Mouse (Mus musculus): ENCODE measurements at regions not wholly inside any gene's neighbourhood (a gene's known extent, or its start where the extent isn't known, plus 50 kb on each side); places are given as distances from the start of the nearest gene placed in this dataset.

DNA sequence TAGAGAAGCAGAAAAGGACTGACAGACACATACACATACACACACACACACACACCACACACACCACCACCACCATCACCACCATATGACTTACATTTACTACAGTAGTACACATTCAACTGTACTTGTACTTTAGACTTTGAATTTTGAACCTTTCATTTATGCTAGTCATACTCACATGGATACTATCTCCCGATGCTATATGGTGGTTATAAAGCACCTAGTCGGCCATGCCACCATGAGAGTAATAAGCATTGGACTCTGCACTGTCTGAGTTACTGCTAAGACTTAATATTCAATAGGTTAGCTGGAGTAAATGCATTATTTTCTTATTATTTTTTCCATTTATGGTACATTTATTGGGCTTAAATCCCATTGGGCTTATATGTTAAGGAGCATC is 488.0 kb upstream of the Cdh11 start:
- H3K9ac ChIP-seq = no peak overlapping the region
- H3K9me3 ChIP-seq = no peaks in the 10 kb centered on the region
- H3K27me3 ChIP-seq = no peaks in the 10 kb centered on the region
- H3K4me1 ChIP-seq = peaks cover 12% of the 10 kb centered on the region; the same call in 1 of the 2 replicates
- ATAC-seq (ENCODE audit: borderline replicate concordance, extremely low read depth, low FRiP score, low TSS enrichment) = no peak
- no peak overlapping the region for H3K4me2 ChIP-seq
- peak overlapping the region; percentile 86 for H3K27ac ChIP-seq
- no peaks in the 10 kb centered on the region for H3K36me3 ChIP-seq
- WGBS = 91% methylated on average over 2 of the region's 2 CpGs
- H3K4me3 ChIP-seq = no peak overlapping the region

- no peak for ATAC-seq (ENCODE audit: borderline replicate concordance, extremely low read depth, low FRiP score, low TSS enrichment)
- no peak overlapping the region for H3K27ac ChIP-seq
- 33% methylated on average over 1 of the region's 1 CpGs for WGBS
- H3K36me3 ChIP-seq = no peaks in the 10 kb centered on the region
- H3K27me3 ChIP-seq = no peaks in the 10 kb centered on the region
- no peaks in the 10 kb centered on the region for H3K9me3 ChIP-seq
- H3K4me3 ChIP-seq = no peak overlapping the region
- no peak overlapping the region for H3K4me2 ChIP-seq
- H3K4me1 ChIP-seq = no peaks in the 10 kb centered on the region
- H3K9ac ChIP-seq = no peak overlapping the region
These were observed 496.4 kb upstream of the Cdh11 start for GRCm38 (mm10) chr8:103281801-103282200.

DNA sequence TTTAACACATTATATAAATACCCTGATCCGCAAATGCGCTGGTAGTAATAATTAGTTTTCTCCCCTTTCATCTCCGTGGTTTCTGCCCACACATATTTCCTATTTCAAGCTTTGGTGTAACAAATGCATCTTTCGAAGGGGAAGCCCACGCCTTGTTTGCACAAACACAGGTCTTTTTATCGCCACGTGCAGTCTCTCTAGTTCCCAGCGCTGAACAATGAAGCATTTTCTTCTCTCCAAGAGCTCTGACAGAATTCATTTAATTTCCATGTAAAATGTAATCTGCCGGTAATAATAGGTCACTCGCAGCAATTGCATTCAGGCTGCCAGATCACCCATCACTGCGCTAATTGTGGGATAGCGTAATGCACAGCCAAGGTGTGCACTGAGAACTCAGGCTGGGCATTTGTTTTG is 503.1 kb upstream of the Cdh11 start:
- H3K4me1 ChIP-seq = peaks cover 5% of the 10 kb centered on the region; the same call in 1 of the 2 replicates

DNA sequence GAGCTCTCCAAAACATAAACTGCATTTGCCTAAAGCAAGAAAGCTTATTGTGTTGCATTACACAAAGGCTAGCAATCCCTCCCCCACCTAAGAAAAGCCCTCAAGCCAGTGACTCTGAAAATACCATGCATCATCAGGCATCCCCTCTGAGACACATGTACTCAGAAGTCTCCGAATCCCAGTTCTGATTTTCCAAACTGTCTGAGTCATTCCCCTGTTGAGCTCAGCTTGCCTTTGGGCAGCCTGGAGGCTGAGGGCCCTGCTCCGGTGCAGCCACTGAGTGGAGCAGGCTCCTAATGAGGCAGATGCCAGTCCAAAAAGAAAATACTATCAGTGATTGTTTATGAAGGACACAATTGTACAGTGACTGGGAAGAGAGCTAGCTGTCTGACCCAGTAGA is 507.5 kb upstream of the Cdh11 start:
- H3K27ac ChIP-seq = no peak overlapping the region
- WGBS = 59% methylated on average over 2 of the region's 2 CpGs

More for the DNA sequence above, 503.1 kb upstream of the Cdh11 start:
- H3K36me3 ChIP-seq = no peaks in the 10 kb centered on the region
- H3K27ac ChIP-seq = no peak overlapping the region
- no peak overlapping the region for H3K4me3 ChIP-seq
- WGBS = 62% methylated on average over 12 of the region's 12 CpGs
- H3K27me3 ChIP-seq = no peaks in the 10 kb centered on the region
- no peak overlapping the region for H3K4me2 ChIP-seq
- no peak for ATAC-seq (ENCODE audit: borderline replicate concordance, extremely low read depth, low FRiP score, low TSS enrichment)
- H3K9me3 ChIP-seq = no peaks in the 10 kb centered on the region
- H3K9ac ChIP-seq = no peak overlapping the region

GRCm38 (mm10) chr8:103306476-103307183 is 521.2 kb upstream of the Cdh11 start:
- Histone ChIP-seq H3K4me2 (no peak overlapping the region), H3K27ac (no peak overlapping the region), H3K27me3 (no peaks in the 10 kb centered on the region), H3K9ac (no peak overlapping the region), H3K4me1 (no peaks in the 10 kb centered on the region), H3K36me3 (no peaks in the 10 kb centered on the region), H3K9me3 (no peaks in the 10 kb centered on the region), H3K4me3 (no peak overlapping the region)
- WGBS = 33% methylated on average over 1 of the region's 1 CpGs
- no peak for ATAC-seq (ENCODE audit: borderline replicate concordance, extremely low read depth, low FRiP score, low TSS enrichment)

More for the DNA sequence above, 507.5 kb upstream of the Cdh11 start:
- ATAC-seq (ENCODE audit: borderline replicate concordance, extremely low read depth, low FRiP score, low TSS enrichment) = no peak
- H3K4me2 ChIP-seq = no peak overlapping the region
- no peaks in the 10 kb centered on the region for H3K9me3 ChIP-seq
- H3K4me3 ChIP-seq = no peak overlapping the region
- peaks cover 5% of the 10 kb centered on the region; the same call in 1 of the 2 replicates for H3K4me1 ChIP-seq
- H3K27me3 ChIP-seq = no peaks in the 10 kb centered on the region
- no peaks in the 10 kb centered on the region for H3K36me3 ChIP-seq
- H3K9ac ChIP-seq = no peak overlapping the region

DNA sequence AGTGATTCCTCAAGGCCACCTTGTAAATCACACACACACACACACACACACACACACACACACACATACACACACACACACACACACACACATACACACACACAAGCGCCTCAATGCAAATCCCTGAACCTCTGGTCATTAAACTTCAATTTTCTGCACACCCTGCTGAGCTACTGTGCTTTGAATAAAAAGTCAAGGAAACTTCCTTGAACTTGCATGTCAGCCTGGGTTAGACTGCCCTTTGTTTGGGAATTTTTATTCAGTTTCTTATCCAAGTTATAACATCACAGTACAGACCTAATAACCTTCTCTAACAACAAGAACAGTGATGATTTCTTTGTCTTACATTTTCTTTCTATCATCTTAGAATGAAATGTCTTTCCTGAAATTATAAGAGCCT is 528.1 kb upstream of the Cdh11 start:
- 75% methylated on average over 1 of the region's 1 CpGs for WGBS
- peaks cover 12% of the 10 kb centered on the region; the same call in 1 of the 2 replicates for H3K4me1 ChIP-seq
- ATAC-seq (ENCODE audit: borderline replicate concordance, extremely low read depth, low FRiP score, low TSS enrichment) = no peak
- no peak overlapping the region for H3K27ac ChIP-seq
- no peaks in the 10 kb centered on the region for H3K36me3 ChIP-seq
- H3K4me2 ChIP-seq = no peak overlapping the region
- H3K4me3 ChIP-seq = no peak overlapping the region
- H3K27me3 ChIP-seq = no peaks in the 10 kb centered on the region
- no peaks in the 10 kb centered on the region for H3K9me3 ChIP-seq
- H3K9ac ChIP-seq = no peak overlapping the region

DNA sequence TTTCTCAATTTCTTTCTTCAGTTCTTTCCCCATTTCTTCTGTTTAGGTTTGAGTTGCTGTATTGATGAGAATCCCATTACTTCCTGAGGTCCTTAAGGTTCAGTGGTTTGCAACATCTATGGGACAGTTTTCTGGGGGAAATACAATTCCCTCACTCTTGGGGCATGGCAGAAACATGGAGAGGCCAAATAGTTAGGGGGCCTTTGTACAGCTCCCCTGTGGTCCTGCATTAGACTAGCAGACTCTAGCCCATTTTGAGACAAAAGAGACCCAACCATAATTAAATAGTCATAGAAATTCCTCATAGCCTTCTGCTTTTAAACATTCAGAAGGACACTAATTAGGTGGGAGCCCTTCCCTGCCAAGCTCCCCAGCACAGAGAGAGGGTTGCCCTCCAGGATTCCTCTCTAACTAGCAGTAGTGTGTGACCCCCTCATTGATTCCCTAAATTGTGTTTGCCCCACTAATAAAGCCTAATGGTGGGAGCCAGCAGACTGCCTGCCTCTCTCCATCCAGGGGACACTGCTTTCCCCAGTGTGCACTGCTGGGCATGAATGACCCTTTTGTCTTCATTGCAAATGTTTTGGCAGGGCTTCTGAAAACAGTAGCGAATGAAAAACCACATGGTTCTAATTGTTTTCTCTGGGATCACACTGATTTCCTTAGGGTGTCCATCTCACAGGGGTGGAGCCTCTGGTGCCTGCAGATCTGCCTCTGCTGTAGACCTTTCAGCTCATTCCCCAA is 529.0 kb upstream of the Cdh11 start:
- Histone ChIP-seq H3K4me2 (no peak overlapping the region), H3K4me1 (peaks cover 12% of the 10 kb centered on the region; the same call in 1 of the 2 replicates), H3K36me3 (no peaks in the 10 kb centered on the region), H3K9ac (no peak overlapping the region), H3K27ac (peak overlapping the region; percentile 44), H3K27me3 (no peaks in the 10 kb centered on the region), H3K4me3 (no peak overlapping the region), H3K9me3 (no peaks in the 10 kb centered on the region)
- peak; percentile 39; the same call in 1 of the 2 replicates for ATAC-seq (ENCODE audit: borderline replicate concordance, extremely low read depth, low FRiP score, low TSS enrichment)
- WGBS = 28% methylated on average over 1 of the region's 1 CpGs

DNA sequence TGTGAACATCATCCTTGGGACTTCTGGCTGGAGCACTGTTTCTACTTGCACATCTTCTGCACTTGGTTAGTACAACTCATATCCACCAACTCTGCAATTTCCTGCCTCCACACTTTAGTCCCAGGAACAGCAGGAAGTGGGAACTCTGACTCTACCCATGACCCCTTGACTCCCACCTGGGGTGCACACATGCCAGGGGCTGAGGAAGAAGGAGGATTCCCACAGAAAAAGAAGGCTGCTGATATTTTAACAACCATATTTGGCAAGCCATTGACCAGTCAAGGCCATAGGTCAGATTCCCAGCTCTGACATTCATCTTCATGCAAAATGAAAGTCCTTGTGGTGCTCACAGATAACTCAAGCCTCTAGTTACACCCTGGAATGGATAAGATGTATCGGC is 530.3 kb upstream of the Cdh11 start:
- peak overlapping the region; percentile 85 for H3K27ac ChIP-seq
- H3K4me3 ChIP-seq = no peak overlapping the region
- H3K9me3 ChIP-seq = no peaks in the 10 kb centered on the region
- WGBS = 88% methylated on average over 1 of the region's 1 CpGs
- H3K4me2 ChIP-seq = no peak overlapping the region
- no peaks in the 10 kb centered on the region for H3K36me3 ChIP-seq
- no peak for ATAC-seq (ENCODE audit: borderline replicate concordance, extremely low read depth, low FRiP score, low TSS enrichment)
- peaks cover 12% of the 10 kb centered on the region; the same call in 1 of the 2 replicates for H3K4me1 ChIP-seq
- H3K27me3 ChIP-seq = no peaks in the 10 kb centered on the region
- H3K9ac ChIP-seq = no peak overlapping the region

GRCm38 (mm10) chr8:103316691-103317091 is 531.2 kb upstream of the Cdh11 start:
- H3K27me3 ChIP-seq = no peaks in the 10 kb centered on the region
- 49% methylated on average over 5 of the region's 5 CpGs for WGBS
- peak overlapping the region; percentile 85 for H3K27ac ChIP-seq
- H3K4me1 ChIP-seq = peaks cover 12% of the 10 kb centered on the region; the same call in 1 of the 2 replicates
- no peaks in the 10 kb centered on the region for H3K9me3 ChIP-seq
- H3K4me2 ChIP-seq = no peak overlapping the region
- H3K9ac ChIP-seq = no peak overlapping the region
- no peaks in the 10 kb centered on the region for H3K36me3 ChIP-seq
- ATAC-seq (ENCODE audit: borderline replicate concordance, extremely low read depth, low FRiP score, low TSS enrichment) = peak; percentile 95
- no peak overlapping the region for H3K4me3 ChIP-seq

- H3K27ac ChIP-seq = peak overlapping the region; percentile 85
- H3K9ac ChIP-seq = no peak overlapping the region
- no peaks in the 10 kb centered on the region for H3K9me3 ChIP-seq
- no peak overlapping the region for H3K4me3 ChIP-seq
- no peak overlapping the region for H3K4me2 ChIP-seq
- peaks cover 12% of the 10 kb centered on the region; the same call in 1 of the 2 replicates for H3K4me1 ChIP-seq
- H3K36me3 ChIP-seq = no peaks in the 10 kb centered on the region
- WGBS = 68% methylated on average over 2 of the region's 2 CpGs
- ATAC-seq (ENCODE audit: borderline replicate concordance, extremely low read depth, low FRiP score, low TSS enrichment) = peak; percentile 64
- H3K27me3 ChIP-seq = no peaks in the 10 kb centered on the region
These were observed 531.8 kb upstream of the Cdh11 start for GRCm38 (mm10) chr8:103317149-103317725.

- no peak overlapping the region for H3K4me2 ChIP-seq
- no peaks in the 10 kb centered on the region for H3K36me3 ChIP-seq
- no peak overlapping the region for H3K9ac ChIP-seq
- H3K27ac ChIP-seq = no peak overlapping the region
- ATAC-seq (ENCODE audit: borderline replicate concordance, extremely low read depth, low FRiP score, low TSS enrichment) = no peak
- no peaks in the 10 kb centered on the region for H3K4me1 ChIP-seq
- H3K9me3 ChIP-seq = no peaks in the 10 kb centered on the region
- no peaks in the 10 kb centered on the region for H3K27me3 ChIP-seq
- H3K4me3 ChIP-seq = no peak overlapping the region
These were observed 538.7 kb upstream of the Cdh11 start for GRCm38 (mm10) chr8:103324016-103324665.

Measured in lung, embryonic 15.5 days (tissue).